ENCODE assay signal across 11 mouse cellular contexts in genomic region chr11:76364038-76364437, GRCm38 (mm10). TPM values are rescaled to one million over a fixed set of nuclear protein-coding genes. Genes with fewer than 3 reads are reported as not detected.
A peak's percentile ranks its signal among the peaks of the same experiment; 100 is the strongest.
DNase-seq lines count a peak whose midpoint lies in the region; ATAC-seq lines count a peak whose summit lies in the region.
"Had no signal": no experiment of that assay in that cellular context is flagged by ENCODE, and none has a peak within 500 bp of the region (broad histone marks: within the 10 kb centered on the region; RNA-seq: fewer than 3 reads in every experiment).

No protein-coding gene starts in this region.

- WGBS in heart, embryonic 15.5 days = 72% methylated on average over 5 of the region's 5 CpGs
- 47% methylated on average over 5 of the region's 5 CpGs for WGBS in neural tube, embryonic 11.5 days
- 67% methylated on average over 5 of the region's 5 CpGs for WGBS in midbrain, embryonic 10.5 days

- no peaks in the 10 kb centered on the region for H3K36me3 ChIP-seq in heart, embryonic 15.5 days
- no peaks in the 10 kb centered on the region; the same call in 1 of the 2 replicates for H3K36me3 ChIP-seq in neural tube, embryonic 11.5 days (ENCODE audit: control insufficient read depth, insufficient read depth, low read length)
- H3K36me3 ChIP-seq in midbrain, embryonic 10.5 days = peaks cover 20% of the 10 kb centered on the region

- peak overlapping the region; percentile 22; the same call in 1 of the 2 replicates for H3K4me2 ChIP-seq in heart, embryonic 15.5 days
- no peak overlapping the region for H3K4me2 ChIP-seq in neural tube, embryonic 11.5 days (ENCODE audit: low read depth)

- no peak for ATAC-seq in heart, embryonic 15.5 days (replicated peaks; ENCODE audit: insufficient number of reproducible peaks, insufficient read depth, low FRiP score, low read depth)
- ATAC-seq in neural tube, embryonic 11.5 days (ENCODE audit: insufficient read depth, low FRiP score, low TSS enrichment) = no peak
- ATAC-seq: inflammation-experienced regulatory T-cells, adult 6 months had no signal

- no peaks in the 10 kb centered on the region for H3K27me3 ChIP-seq in heart, embryonic 15.5 days
- no peaks in the 10 kb centered on the region for H3K27me3 ChIP-seq in neural tube, embryonic 11.5 days (ENCODE audit: control insufficient read depth, insufficient read depth, low read length)
- H3K27me3 ChIP-seq in midbrain, embryonic 10.5 days (ENCODE audit: low read depth, poor library complexity, severe bottlenecking) = no peaks in the 10 kb centered on the region

- H3K9me3 ChIP-seq in heart, embryonic 15.5 days (replicated peaks) = no peaks in the 10 kb centered on the region
- no peaks in the 10 kb centered on the region for H3K9me3 ChIP-seq in neural tube, embryonic 11.5 days (ENCODE audit: control insufficient read depth, low read length)
- H3K9me3 ChIP-seq in midbrain, embryonic 10.5 days (replicated peaks) = no peaks in the 10 kb centered on the region

- no peak for DNase-seq in heart, adult 18-20 months
- no peak for DNase-seq in neural tube, embryonic 11.5 days (ENCODE audit: low spot score)
- no peak for DNase-seq in neural tube, embryonic 10.5 days (ENCODE audit: extremely low spot score, low spot score)
- DNase-seq in midbrain, embryonic 10.5 days (ENCODE audit: low spot score) = no peak
- no peak for DNase-seq in adrenal gland, postnatal 14 days
- DNase-seq in cerebellum, postnatal 36 days = no peak
- DNase-seq in spleen, postnatal 4 days (ENCODE audit: low spot score in 2 of 2) = no peak
- DNase-seq: lung, postnatal 14 days; thymus, postnatal 4 days had no signal

- H3K4me1 ChIP-seq in heart, embryonic 15.5 days (replicated peaks) = peaks cover 37% of the 10 kb centered on the region
- peaks cover 51% of the 10 kb centered on the region for H3K4me1 ChIP-seq in neural tube, embryonic 11.5 days (ENCODE audit: control insufficient read depth, insufficient read depth, low read length)
- peaks cover 69% of the 10 kb centered on the region for H3K4me1 ChIP-seq in midbrain, embryonic 10.5 days

- H3K27ac ChIP-seq in heart, embryonic 15.5 days = peak overlapping the region; percentile 67
- peak overlapping the region; percentile 72 for H3K27ac ChIP-seq in neural tube, embryonic 11.5 days (ENCODE audit: low read depth, low read length)
- H3K27ac ChIP-seq in midbrain, embryonic 10.5 days (replicated peaks) = peak overlapping the region; percentile 80

- H3K9ac ChIP-seq in heart, embryonic 15.5 days = 0 out of 2 replicates have a peak overlapping the region, but pooled peaks have one; percentile 14
- no peak overlapping the region for H3K9ac ChIP-seq in neural tube, embryonic 11.5 days (ENCODE audit: low read length)

- H3K4me3 ChIP-seq in heart, embryonic 15.5 days = no peak overlapping the region
- no peak overlapping the region for H3K4me3 ChIP-seq in neural tube, embryonic 11.5 days (ENCODE audit: low read depth, low read length)
- 0 out of 2 replicates have a peak overlapping the region, but pooled peaks have one; percentile 32 for H3K4me3 ChIP-seq in midbrain, embryonic 10.5 days

RNA-seq across cellular contexts. Expression of gene Nxn, which starts 34.9 kb away (rescaled TPM):
- 18.6 and 26.0 TPM in 2 replicates for polyA plus RNA-seq in heart, embryonic 15.5 days (2015; fragmentation: Nextera tagmentation; extraction: Ambion mirVana)
- total RNA-seq in heart, adult 18-20 months (2021) = 10 to 100 TPM; 13.5 to 17.8 TPM
- 55.3 and 57.7 TPM in 2 replicates for polyA plus RNA-seq in neural tube, embryonic 11.5 days (2014; fragmentation: Nextera tagmentation; extraction: Ambion mirVana)
- 59.3 and 59.5 TPM in 2 replicates for polyA plus RNA-seq in midbrain, embryonic 10.5 days (2016; fragmentation: Nextera tagmentation; extraction: Ambion mirVana)
- 20.0 and 26.2 TPM in 2 replicates for total RNA-seq in adrenal gland, postnatal 14 days (2021)

RNA-seq across cellular contexts. Expression of gene Timm22, which starts 42.7 kb away (rescaled TPM):
- polyA plus RNA-seq in heart, embryonic 15.5 days (2015; fragmentation: Nextera tagmentation; extraction: Ambion mirVana) = 79.9 and 84.9 TPM in 2 replicates
- 10 to 100 TPM; 44.0 to 51.4 TPM for total RNA-seq in heart, adult 18-20 months (2021)
- polyA plus RNA-seq in neural tube, embryonic 11.5 days (2014; fragmentation: Nextera tagmentation; extraction: Ambion mirVana) = 124 and 136 TPM in 2 replicates
- 127 and 128 TPM in 2 replicates for polyA plus RNA-seq in midbrain, embryonic 10.5 days (2016; fragmentation: Nextera tagmentation; extraction: Ambion mirVana)
- total RNA-seq in adrenal gland, postnatal 14 days (2021) = 35.6 and 37.6 TPM in 2 replicates
